Mouse (Mus musculus): ENCODE data around the gene Uqcc1.

Uqcc1 gene

GRCm38 (mm10) chr2:155929531-155930442 lies at the start of gene Uqcc1:
Gene Uqcc1 (minus strand): TSS chr2:155930310.
- peak; percentile 89 to 91 for DNase-seq (ENCODE audit: low spot score in 2 of 2)

- DNase-seq (ENCODE audit: low spot score in 2 of 2), result peak; percentile 82 to 83
These were observed 49.4 kb upstream of the Uqcc1 start for GRCm38 (mm10) chr2:155979328-155979991.

GRCm38 (mm10) chr2:155974087-155974731 lies 44.1 kb upstream of the Uqcc1 start:
- peak; percentile 45 for DNase-seq (ENCODE audit: low spot score in 2 of 2)

- DNase-seq (ENCODE audit: low spot score in 2 of 2), result no peak
These were observed 43.2 kb upstream of the Uqcc1 start for GRCm38 (mm10) chr2:155973348-155973747.

- no peak for DNase-seq (ENCODE audit: low spot score in 2 of 2)
These were observed 32.9 kb upstream of the Uqcc1 start for GRCm38 (mm10) chr2:155962991-155963390.

GRCm38 (mm10) chr2:155961862-155962261 lies 31.8 kb upstream of the Uqcc1 start:
- DNase-seq (ENCODE audit: low spot score in 2 of 2), result peak; percentile 57 to 71

GRCm38 (mm10) chr2:155959981-155960380 lies 29.9 kb upstream of the Uqcc1 start:
- no peak for DNase-seq (ENCODE audit: low spot score in 2 of 2)

- DNase-seq (ENCODE audit: low spot score in 2 of 2), result peak; percentile 90
These were observed 26.3 kb upstream of the Uqcc1 start, which contains the start of gene Cep250 for GRCm38 (mm10) chr2:155956134-155957059. Gene Cep250 (plus strand): TSS chr2:155956458.

- peak in 1 of 2 experiments; percentile 45 for DNase-seq (ENCODE audit: low spot score in 2 of 2)
These were observed 21.9 kb upstream of the Uqcc1 start for GRCm38 (mm10) chr2:155952006-155952405.

GRCm38 (mm10) chr2:155949362-155949761 lies 19.3 kb upstream of the Uqcc1 start:
- DNase-seq (ENCODE audit: low spot score in 2 of 2), result no peak

GRCm38 (mm10) chr2:155947390-155948002 lies 17.4 kb upstream of the Uqcc1 start:
- peak; percentile 19 to 35 for DNase-seq (ENCODE audit: low spot score in 2 of 2)

GRCm38 (mm10) chr2:155946499-155946898 lies 16.4 kb upstream of the Uqcc1 start:
- no peak for DNase-seq (ENCODE audit: low spot score in 2 of 2)

GRCm38 (mm10) chr2:155946069-155946468 lies 16.0 kb upstream of the Uqcc1 start:
- DNase-seq (ENCODE audit: low spot score in 2 of 2), result peak; percentile 26 to 42

- DNase-seq (ENCODE audit: low spot score in 2 of 2), result no peak
These were observed 15.5 kb upstream of the Uqcc1 start for GRCm38 (mm10) chr2:155945580-155945979.

- no peak for DNase-seq (ENCODE audit: low spot score in 2 of 2)
These were observed 15.0 kb upstream of the Uqcc1 start, which contains the start of gene Gdf5 for GRCm38 (mm10) chr2:155945124-155945523. Gene Gdf5 (minus strand): TSS chr2:155945367.

GRCm38 (mm10) chr2:155944685-155945084 lies 14.6 kb upstream of the Uqcc1 start:
- DNase-seq (ENCODE audit: low spot score in 2 of 2), result no peak

GRCm38 (mm10) chr2:155943463-155943862 lies 13.4 kb upstream of the Uqcc1 start:
- DNase-seq (ENCODE audit: low spot score in 2 of 2), result no peak

- DNase-seq (ENCODE audit: low spot score in 2 of 2), result no peak
These were observed 11.8 kb upstream of the Uqcc1 start for GRCm38 (mm10) chr2:155941697-155942442.

GRCm38 (mm10) chr2:155940681-155941080 lies 10.6 kb upstream of the Uqcc1 start, which contains the start of gene Gm15557:
Gene Gm15557 (plus strand): TSS chr2:155940728.
- no peak for DNase-seq (ENCODE audit: low spot score in 2 of 2)
